Mouse (Mus musculus) liver, embryonic 18 days (tissue): ENCODE measurements around the gene Ttyh2. TPM values are rescaled to one million over a fixed set of nuclear protein-coding genes. Genes with fewer than 3 reads are reported as not detected.

ENCODE experiments used
- polyA plus RNA-seq: library from polyadenylated mRNA; depleted of rRNA; stranded (reverse); fragments of >200 nt; gene quantifications from 2 replicates; pipeline ENCODE4 v1.2.3, GENCODE M21; 2012; rRNA removed

Gene Ttyh2
- 6.7 and 7.3 TPM in 2 replicates for polyA plus RNA-seq

GRCm38 (mm10) chr11:114675341-114675825 lies at the start of gene Ttyh2:
TSS of gene Ttyh2 (plus strand) at chr11:114675431.

GRCm38 (mm10) chr11:114668301-114668710 lies 6.9 kb upstream of the Ttyh2 start, which contains the start of gene Rpl38:
TSS of gene Rpl38 (plus strand) at chr11:114668524.

GRCm38 (mm10) chr11:114726965-114727825 lies 52.0 kb downstream of the Ttyh2 start, which contains the start of gene Dnaic2:
TSS of gene Dnaic2 (plus strand) at chr11:114727408.

GRCm38 (mm10) chr11:114764820-114765818 lies 89.9 kb downstream of the Ttyh2 start, which contains the start of gene Kif19a:
TSS of gene Kif19a (plus strand) at chr11:114765388.

Other genes starting within 250 kb of the Ttyh2 start
- 1,489 and 1,642 TPM in 2 replicates for gene Rpl38, start 6.9 kb upstream of the Ttyh2 start, polyA plus RNA-seq
- gene Dnaic2, start 52.0 kb downstream of the Ttyh2 start, polyA plus RNA-seq: 6.2 and 8.1 TPM in 2 replicates
- 0.16 and 0.17 TPM in 2 replicates for gene Kif19a, start 90.0 kb downstream of the Ttyh2 start, polyA plus RNA-seq
- 0.06 and 0.14 TPM in 2 replicates for gene Btbd17, start 120.5 kb downstream of the Ttyh2 start, polyA plus RNA-seq
- gene Gpr142, start 123.5 kb downstream of the Ttyh2 start, polyA plus RNA-seq: not detected in 2 replicates
- 10.7 and 12.3 TPM in 2 replicates for gene Gprc5c, start 175.7 kb downstream of the Ttyh2 start, polyA plus RNA-seq
- 3.2 and 3.8 TPM in 2 replicates for gene Cd300a, start 214.6 kb downstream of the Ttyh2 start, polyA plus RNA-seq